Mouse (Mus musculus) liver, embryonic 14.5 days (tissue): ENCODE data around the gene Acly.

Source experiments
- CTCF ChIP-seq: IDR thresholded peaks from 2 replicates; pipeline ENCODE4 v1.5.1; 2016; ENCODE audit warnings: antibody characterized with exemption, low read depth, control low read depth
- EP300 ChIP-seq: IDR thresholded peaks from 2 replicates; pipeline ENCODE4 v1.6.1; 2016; ENCODE audit warnings: antibody characterized with exemption, low read depth

- TF ChIP-seq CTCF (no peak), EP300 (no peak)
These were observed 13.2 kb upstream of the Acly start for GRCm38 (mm10) chr11:100540966-100541365.
